Mouse (Mus musculus): ENCODE measurements at regions not wholly inside any gene's neighbourhood (a gene's known extent, or its start where the extent isn't known, plus 50 kb on each side); places are given as distances from the start of the nearest gene placed in this dataset.
A peak's percentile ranks its signal among the peaks of the same experiment; 100 is the strongest.

DNA sequence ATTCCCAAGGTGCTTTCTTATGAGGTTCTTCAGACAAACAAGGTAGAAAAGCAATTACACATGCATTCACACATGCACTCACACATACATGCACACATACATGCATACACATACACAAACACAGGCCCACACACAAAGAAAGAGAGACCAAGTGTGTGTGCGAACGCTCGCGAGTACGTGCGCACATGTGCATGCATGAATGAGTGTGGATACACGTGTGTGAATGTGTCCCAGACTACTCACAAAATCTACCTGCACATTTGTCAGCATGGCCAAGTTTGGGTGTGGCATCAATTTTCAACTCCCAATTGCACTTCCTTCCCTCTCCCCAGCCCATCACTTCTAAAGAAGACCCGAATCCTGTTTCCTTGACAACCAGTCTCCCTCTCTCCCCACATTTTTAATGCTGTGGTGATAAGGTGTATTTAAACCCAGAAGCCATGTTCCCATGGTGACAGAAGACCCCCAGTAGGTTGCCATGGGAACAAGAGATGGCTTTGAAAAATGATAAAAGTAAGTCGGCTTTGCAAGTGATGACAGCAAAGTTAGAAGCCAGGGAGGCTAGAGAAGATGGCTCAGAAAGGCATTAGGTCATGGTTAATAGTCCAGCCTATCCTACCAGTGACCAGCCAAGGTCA lies 206.3 kb downstream of the Rpl10-ps3 start:
- no peak for DNase-seq (ENCODE audit: low spot score)

DNA sequence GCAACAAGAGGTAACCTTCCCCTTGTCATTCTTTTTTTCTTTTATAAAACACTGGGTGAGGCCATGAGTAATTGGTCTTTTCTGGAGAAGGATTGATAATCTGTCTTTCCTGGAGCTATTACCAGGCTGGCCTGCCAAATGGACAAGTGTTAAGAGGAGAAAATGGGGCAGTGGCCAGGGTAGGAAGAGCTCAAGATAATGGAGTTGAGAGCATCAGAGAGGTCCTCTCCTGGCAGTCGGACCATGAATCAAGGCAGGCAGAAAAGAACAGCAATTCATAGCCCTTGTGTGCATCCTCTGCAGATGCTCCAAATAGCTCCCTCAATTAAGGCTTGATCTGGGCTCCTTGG lies 208.2 kb downstream of the Rpl10-ps3 start:
- DNase-seq (ENCODE audit: low spot score), result no peak

GRCm38 (mm10) chr9:50135939-50136635 lies 208.7 kb downstream of the Rpl10-ps3 start:
- no peak for DNase-seq (ENCODE audit: low spot score)

- DNase-seq (ENCODE audit: low spot score), result peak; percentile 36
Observed at GRCm38 (mm10) chr9:50124241-50124640, 220.5 kb downstream of the Rpl10-ps3 start.

DNA sequence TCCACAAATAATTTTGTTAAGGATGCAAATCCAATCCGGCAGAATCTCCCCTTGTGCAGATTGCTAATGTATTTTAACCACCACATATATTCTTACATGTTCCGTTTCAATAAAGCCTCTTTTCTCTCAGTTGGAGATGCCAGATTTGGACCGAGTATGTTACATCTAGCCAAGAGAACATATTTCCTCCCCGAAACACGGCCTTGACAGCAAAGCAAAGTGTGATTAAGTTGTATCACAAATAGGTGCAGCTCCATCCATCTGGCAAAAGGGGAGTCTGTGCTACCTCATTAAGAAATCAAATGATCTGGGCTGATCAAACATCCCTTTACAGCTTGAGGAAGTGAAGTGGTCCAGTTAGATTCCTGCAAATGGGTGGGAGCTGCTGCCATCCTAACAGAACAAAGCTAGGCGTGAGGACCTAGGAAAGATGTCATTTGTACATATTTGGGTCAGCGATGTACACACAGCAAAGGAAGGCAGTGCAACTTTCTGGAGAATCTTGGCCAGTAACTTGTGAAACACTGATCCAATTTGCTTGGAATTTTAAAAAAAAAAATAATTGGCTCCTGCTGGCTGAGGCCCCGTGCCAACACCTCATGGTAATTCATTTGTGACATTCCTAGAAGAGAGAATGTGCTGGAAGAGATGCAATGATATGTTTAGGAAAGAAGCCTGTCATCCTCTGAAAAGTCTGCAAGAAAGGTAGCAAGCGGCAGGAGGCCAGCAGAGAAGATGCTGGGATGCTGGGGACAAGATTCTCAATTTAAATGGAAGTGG lies 223.8 kb downstream of the Rpl10-ps3 start:
- DNase-seq (ENCODE audit: low spot score), result no peak

DNA sequence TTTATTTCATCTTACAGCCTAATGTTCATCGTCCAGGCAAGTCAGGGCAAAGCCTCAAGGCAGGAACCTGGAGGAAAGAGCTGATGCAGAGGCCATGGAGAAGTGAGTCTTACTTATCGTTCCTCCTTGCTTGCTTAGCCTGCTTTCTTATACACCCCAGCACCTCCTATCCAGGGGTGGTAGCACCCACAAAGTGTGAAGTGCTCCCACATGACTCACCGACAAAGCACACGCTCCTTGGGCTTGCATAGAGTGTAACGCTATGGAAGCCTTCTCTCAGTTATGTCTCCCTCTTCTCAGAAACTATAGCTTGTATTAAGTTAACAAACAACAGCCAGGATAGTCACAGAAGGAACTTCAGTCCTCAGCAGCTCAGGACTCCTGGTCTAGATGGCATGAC lies 225.4 kb downstream of the Rpl10-ps3 start:
- no peak for DNase-seq (ENCODE audit: low spot score)

DNA sequence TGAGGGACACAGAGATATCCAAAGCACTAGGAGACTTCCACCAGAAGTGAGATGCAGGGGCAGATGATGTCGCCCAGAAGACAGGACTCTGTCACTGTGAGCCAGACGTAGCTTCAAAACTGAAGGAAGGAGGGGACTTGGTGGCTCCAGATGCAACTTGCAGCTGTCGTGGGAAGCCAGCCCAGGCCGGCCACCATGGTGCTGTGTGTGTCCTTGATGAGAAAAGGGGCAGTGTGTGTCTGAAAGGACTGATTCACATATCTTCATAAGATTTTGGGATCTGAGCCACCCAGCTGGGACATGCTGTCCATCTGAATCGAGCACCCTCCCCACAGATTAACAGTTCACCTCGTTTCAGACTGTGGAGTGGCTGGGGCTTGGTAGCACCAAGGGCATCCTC lies 226.2 kb downstream of the Rpl10-ps3 start:
- DNase-seq (ENCODE audit: low spot score), result no peak

- DNase-seq (ENCODE audit: low spot score), result peak; percentile 13
Observed at GRCm38 (mm10) chr9:50106551-50106950, 238.2 kb downstream of the Rpl10-ps3 start.

DNA sequence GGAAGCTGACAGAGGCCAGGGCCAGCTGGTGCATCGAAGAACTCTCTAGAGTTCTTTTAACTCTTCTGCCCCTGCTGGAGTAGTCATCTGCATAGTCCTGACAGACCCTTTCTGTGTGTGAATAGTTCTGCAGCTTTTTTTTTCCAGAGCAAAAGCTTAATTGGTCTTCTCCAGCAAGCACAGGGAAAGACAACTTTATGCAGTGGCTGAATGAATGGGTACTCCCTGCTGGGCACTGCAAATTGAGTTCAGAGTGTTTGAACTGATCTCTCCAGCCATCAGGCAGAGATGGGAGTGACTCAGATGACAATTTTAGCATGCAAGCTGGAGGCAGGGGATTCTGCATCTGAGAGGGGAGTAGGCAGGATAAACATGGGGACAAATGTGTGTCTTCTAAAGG lies 242.0 kb downstream of the Rpl10-ps3 start:
- peak; percentile 20 for DNase-seq (ENCODE audit: low spot score)

DNA sequence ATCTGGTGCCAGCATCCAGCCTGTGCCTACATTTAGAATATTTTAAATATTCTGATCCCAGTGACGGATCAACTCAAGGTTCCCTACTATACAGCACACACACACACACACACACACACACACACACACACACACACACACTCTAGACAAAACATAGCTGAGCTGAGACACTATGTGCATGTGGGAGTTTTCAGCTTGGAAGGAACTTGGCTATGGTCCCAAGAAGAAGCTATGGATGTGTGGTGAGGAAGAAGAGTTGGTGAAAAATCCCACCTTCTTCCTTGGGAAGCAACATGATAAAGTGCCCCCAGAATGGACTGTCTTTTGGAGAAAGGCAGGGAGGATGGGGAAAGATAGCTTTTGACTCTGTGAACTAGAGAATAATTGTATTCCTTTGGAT lies 243.7 kb downstream of the Rpl10-ps3 start:
- DNase-seq (ENCODE audit: low spot score), result no peak

DNA sequence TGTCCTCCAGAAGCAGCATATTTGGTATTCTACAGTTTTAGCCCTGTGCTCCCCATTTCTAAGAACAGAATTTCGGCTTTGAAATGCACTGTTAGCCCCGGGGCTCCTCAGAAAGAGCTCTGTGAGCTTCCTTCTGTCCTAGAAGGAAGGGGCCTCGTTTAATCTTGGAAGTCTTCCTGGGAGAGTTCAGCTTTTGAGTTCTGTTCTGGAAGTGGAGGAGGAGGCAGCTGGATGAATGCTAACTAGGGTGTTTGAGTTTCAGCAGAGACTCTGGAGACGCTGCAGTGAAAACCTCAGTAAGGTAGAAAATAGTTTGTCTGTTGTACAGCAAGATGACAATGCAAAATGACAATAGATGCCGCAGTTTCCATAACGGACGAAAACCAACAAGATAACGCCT lies 253.8 kb downstream of the Rpl10-ps3 start:
- DNase-seq (ENCODE audit: low spot score), result no peak

- no peak for DNase-seq (ENCODE audit: low spot score)
Observed at GRCm38 (mm10) chr9:50089916-50090315, 254.9 kb downstream of the Rpl10-ps3 start.

- DNase-seq (ENCODE audit: low spot score), result no peak
Observed at GRCm38 (mm10) chr9:50080205-50080604, 264.6 kb downstream of the Rpl10-ps3 start.

GRCm38 (mm10) chr9:50068576-50068975 lies 269.9 kb upstream of the Ncam1 start:
- DNase-seq (ENCODE audit: low spot score), result no peak

- no peak for DNase-seq (ENCODE audit: low spot score)
Observed at GRCm38 (mm10) chr9:50067729-50068225, 269.1 kb upstream of the Ncam1 start.

DNA sequence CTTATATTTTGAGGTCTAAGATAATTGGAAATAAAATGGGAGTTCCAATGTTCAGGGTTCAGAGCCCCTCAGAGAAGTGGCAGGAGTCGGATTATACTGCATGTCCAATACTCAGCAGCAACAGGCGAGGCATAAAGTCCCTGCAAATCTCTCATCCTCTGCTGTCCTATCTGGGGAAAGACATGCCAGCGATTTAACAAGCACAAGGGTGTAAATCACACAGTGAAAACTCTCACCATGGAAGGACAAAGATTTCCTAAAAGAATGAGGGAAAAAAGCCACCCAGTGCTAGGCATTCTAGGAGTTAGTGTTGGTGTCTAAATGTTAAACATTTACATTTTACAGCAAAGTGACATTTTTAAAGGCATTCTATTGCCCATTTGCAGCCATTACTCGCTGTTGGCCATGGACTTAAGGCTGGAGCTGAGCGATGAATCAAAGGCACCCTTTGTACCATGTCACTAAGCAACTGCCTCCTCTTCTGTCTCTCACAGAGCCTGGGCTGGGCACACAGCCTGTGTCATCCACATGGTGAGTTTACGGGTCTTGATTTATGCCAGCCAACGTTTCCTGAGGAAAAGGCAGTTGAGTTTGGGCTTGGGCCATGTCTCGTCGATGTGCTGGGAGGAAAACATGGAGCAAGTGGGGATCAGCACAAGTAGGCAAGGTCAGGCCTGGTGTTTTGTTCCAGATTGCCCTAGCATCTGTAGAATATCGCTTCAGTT lies 265.9 kb upstream of the Ncam1 start:
- peak; percentile 2 for DNase-seq (ENCODE audit: low spot score)

- peak; percentile 14 for DNase-seq (ENCODE audit: low spot score)
Observed at GRCm38 (mm10) chr9:50038231-50038630, 239.5 kb upstream of the Ncam1 start.

DNA sequence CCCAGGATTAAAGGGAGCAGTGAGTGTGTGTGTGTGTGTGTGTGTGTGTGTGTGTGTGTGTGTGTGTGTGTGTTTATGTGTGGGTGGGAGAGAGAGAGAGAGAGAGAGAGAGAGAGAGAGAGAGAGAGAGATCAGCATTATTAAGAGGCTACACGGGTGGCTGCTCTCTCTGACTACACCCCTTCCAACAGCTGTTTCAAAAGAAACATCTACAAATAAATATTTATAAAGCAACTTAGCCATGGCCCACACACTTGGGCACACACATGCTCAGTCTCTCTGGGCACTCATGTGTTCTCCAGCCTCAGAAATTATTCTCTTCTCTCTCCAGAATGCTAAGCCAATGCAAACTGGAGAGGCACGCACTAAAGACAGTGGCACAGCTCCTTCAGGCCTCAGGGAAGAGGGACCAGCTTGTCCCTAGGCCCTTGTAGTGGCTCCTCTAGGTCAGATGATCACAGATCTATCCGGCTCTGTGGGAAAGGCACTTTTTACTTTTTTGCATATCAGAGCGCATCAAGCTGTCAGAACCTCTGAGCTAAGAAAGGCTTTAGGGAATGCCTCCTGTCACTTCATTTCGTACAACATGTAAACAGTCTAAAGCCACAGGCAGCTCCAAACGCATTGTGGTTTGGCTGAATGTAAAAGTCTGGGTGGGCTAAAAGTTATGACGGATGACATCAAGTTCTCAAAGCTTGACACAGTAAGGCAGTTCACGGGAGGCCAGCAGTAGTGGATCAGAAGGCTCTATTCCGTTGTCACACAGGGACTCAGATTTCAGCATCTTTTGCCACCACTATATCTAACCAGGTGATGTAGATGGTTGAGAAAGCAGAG lies 233.8 kb upstream of the Ncam1 start:
- DNase-seq (ENCODE audit: low spot score), result no peak

DNA sequence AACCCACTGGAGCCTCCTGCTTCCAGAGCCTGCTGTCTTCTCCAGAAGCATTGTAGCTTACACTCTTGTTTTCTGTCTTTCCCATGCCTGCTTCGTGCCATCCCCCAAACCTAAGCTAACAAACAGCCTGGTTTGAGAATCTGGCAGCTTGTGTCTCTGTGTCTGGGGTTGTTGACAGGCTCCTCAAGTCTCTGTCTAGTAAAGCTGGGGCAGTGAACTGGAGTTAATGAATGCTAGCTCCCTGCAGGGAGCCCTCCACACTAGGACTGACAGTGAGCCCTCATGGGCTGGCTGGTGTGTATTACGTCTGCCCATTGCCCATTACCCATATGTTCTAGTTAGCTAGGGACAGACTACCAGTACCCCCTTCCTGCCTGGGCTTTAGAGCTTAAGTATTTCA lies 232.6 kb upstream of the Ncam1 start:
- DNase-seq (ENCODE audit: low spot score), result no peak

GRCm38 (mm10) chr9:50029030-50029429 lies 230.3 kb upstream of the Ncam1 start:
- peak; percentile 56 for DNase-seq (ENCODE audit: low spot score)

GRCm38 (mm10) chr9:50028573-50028972 lies 229.8 kb upstream of the Ncam1 start:
- DNase-seq (ENCODE audit: low spot score), result no peak

Measured in embryo, embryonic 10.5 days (tissue).